Mouse (Mus musculus) adipocyte (in vitro differentiated cells): ENCODE data around the gene Ptma.

Experiments used
- DNase-seq: peaks from one replicate; pipeline ENCODE4 v3.0.0-alpha.2; 2016; ENCODE audit warnings: low spot score

Gene Ptma

DNA sequence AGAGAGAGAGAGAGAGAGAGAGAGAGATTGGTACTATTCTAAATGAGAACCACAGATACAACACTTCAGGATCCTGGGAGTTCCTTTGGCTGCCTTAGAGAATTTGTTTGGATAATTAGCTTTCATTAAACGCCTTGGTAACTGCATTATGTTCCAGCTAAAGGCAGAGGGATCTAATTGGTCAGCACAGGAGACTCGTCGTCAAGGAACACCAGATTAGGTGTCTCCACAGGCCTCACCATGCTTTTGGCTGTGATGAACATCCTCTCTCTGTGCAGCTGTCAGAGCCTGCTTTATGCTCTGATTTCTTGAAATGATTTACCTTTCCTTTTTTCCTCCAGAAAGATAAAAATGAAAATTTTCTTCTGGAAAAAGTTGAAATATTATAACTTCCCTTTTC lies 20.3 kb downstream of the Ptma start:
- DNase-seq: no peak

DNA sequence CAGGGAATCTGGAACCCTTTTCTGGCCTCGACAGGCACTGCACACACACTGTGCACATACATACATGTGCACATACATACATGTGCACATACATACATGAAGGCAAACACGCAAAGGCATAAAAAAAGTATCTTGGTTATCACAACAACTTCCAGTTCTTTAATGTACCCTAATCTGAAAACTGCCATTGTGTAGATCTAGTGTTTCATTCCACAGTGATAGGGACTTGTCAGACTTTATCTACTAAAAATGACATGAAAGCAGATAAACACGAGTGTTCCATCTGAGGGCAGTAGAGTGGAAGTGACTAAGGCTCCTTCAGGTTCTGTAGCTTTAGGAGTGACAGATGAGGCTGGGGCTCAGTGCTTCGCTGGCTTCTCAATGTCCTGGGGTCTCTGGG lies 24.8 kb downstream of the Ptma start:
- no peak for DNase-seq

DNA sequence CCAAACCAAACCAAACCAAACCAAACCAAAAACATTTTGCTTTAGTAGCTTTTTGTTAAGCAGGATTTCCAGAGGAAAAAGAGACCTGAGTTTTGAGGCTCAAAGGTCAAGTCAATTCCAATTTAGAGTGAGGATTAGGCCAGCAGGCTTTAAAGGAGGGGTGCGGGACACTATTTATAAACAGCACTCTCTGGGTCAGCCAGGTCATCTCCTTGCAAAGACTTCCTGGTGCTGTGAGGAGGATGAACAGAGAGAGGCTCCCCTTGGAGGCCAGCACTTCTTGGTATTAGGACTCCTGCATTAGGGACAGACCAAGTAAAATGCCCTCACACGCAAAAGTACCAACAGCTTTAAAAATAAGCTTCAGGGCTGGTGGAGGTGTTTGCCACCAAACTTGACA lies 25.4 kb downstream of the Ptma start:
- DNase-seq: no peak

DNA sequence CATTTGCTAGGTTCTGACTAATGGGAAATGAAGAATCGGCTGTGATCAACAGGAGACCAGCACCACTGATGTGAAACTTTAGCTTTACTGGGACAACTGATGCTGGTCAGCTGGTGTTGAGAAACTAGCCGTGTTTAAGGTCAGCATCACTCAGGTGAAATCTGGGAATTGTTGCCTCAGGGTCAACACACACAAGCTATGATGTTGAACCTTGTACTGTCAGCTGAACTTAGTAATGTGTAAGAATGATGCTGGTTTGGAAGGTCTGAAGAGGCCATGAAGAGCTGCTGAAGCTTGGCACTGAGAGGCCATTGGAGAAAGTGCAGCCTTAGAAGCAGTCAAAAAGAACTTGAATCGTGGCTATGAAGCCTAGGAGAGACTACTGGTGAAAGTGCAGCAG lies 29.1 kb downstream of the Ptma start:
- no peak for DNase-seq

DNA sequence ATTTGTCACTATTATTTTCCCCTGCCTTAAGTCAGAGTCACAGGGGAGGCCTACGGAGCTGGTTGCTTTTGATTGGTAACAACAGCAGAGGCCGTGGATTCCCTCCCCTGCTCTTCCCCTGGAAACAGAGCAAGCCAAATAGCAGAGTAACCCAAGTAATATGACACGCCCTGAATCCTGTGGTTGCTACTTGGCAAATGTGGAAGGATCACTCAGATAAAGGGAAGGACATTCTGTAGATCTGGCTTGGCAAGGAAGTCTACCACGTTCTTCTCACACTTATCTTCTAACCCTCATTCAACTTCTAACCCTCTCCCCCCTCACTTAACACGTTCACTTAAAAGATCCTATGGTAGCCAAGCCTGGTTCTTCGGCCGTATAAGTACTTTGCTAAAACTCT lies 31.3 kb downstream of the Ptma start:
- DNase-seq: peak; percentile 66

DNA sequence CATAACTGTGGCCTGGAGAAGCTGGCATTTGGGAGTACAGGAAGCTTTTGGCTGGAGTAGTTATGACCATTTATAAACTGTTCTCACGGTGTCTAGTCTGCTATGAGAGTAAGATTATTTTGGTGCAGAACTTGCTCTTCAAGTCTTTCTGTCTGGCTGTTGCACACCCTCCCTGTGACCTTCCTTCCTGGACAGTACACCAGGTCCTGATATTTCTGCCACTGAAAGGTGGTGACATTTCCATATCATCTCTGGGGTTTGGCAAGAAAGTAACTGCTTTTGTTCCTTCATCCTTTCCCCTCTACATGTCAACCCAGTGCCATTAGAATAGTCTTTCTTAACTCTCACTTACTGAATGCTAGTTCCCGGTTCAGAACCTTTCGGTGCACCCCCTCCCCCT lies 32.7 kb downstream of the Ptma start:
- no peak for DNase-seq

DNA sequence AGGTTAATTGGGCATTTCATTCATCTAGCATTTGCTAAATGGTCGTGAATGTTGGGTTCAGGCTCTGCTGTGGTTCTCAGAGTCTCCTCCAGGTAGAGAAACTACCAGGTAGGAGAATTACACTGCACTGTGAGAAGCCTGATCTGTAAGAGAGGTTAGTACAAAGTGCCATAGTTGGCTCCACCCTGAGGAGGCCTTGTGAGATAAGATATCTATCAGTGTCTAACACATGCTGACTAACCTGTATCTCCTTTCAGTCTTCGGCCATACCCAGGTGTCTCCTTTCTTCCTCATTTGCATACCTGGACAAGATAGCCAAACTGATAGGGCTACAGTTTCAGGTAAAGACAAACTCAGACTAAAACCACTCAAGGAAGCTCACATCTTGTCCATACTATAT lies 36.1 kb downstream of the Ptma start:
- no peak for DNase-seq

DNA sequence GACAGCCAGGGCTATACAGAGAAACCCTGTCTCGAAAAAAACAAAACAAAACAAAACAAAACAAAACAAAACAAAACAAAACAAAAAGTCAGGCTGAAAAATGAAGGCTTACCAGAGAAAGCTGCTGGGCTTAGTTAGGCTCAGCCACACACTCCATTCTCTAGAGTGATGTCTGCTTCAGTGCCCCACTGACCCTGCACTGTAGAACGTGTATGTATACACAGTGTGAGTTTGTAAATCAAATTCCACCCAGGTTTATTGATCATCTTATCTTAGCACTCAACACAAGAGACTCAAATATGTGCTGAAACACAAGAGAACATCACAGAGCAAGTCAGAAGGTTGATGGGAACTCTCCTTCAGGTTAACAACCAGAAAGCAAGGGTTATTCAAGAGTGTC lies 41.9 kb downstream of the Ptma start:
- DNase-seq: no peak

DNA sequence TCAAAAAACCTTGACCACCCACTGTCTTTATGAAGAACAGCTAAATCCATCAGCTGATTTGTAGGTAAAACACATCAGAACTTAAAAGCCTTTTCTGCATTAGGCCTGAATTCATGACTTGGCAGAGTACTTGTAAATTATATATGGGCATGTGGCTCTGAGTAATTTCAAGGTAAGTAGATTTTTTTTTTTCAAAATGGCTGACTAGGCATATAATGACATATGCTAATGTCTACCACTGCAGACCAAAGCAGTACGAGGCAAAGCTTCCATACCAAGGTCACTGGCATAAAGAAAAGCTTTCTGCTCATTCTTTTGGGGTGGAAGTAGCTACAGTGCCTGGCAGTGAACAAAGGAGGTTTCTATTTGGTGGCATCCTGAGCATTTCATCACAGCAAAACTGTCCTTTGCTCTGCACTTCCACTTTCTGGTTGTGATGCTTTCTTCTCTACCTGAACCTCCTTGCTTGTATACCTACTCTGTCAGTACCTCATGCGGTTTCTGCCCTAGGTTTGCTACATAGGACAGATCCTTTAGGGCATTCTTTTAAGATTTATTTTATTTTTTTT lies 42.9 kb downstream of the Ptma start:
- DNase-seq: no peak

DNA sequence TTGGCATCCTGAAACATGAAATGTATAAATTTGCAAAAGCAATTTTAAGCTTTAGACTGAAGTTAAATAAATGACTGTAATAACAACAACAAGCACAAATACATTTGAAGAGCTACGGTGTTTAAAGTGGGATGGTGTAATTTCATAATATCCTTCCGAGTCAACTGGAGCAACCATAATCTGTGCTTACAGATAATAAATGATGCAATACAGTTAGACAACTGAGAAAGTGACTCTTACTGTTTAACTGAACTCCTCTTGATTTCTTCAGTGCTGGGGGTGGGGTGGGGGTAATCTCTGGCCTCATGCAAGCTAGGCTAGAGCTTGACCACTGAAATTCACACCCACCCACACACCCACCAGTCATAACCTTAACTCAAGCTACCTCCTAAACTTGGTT lies 44.9 kb downstream of the Ptma start:
- no peak for DNase-seq

DNA sequence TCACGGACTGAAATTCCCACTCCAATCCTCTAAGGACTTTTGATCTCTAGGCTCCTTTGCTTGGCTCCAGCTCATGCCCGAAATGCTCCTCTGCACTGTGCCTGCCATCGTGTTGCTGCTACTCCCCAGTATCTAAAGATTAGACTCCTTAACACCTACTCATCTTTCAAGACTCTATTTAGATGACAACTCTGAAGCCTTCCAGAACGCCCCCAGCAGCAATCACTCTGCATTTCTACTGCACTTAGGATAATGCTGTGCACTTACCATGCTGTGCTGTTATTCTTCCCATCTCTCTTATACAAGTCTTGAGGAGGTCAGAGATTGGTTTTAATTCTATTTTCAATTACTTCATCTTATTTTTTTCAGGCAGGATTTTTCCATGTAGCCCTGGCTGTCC lies 45.4 kb downstream of the Ptma start:
- no peak for DNase-seq
